Mouse (Mus musculus): ENCODE data around the gene Dock1.

Dock1 gene

GRCm38 (mm10) chr7:134840066-134840465 is 169.6 kb downstream of the Dock1 start:
- WGBS: 94% methylated on average over 2 of the region's 2 CpGs

GRCm38 (mm10) chr7:134842751-134843150 is 172.3 kb downstream of the Dock1 start:
- 77% methylated on average over 4 of the region's 4 CpGs for WGBS

- 72% methylated on average over 6 of the region's 6 CpGs for WGBS
Observed at GRCm38 (mm10) chr7:134862000-134862399, 191.5 kb downstream of the Dock1 start.

GRCm38 (mm10) chr7:134864175-134864574 is 193.7 kb downstream of the Dock1 start:
- WGBS: 51% methylated on average over 2 of the region's 2 CpGs

GRCm38 (mm10) chr7:134872511-134872910 is 202.1 kb downstream of the Dock1 start:
- WGBS: 85% methylated on average over 3 of the region's 3 CpGs

DNA sequence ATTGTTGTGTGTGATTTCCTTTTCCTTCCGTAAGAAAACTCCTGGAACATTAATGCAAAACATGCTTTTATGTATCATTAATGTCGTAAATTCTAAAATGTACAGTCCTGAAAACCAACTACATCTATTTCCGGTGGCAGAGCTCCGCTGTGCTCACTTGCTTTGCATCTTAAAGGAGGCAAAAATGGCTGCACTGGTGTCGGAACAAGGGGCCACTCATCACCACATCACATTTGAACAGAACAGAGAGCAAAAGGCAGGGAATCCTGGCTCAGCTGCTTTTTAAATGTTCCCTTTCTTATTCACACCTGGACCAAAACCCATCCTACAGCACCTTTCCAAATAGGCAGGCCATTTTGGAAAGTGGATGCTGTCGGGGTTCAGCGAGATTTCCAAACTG is 202.5 kb downstream of the Dock1 start:
- WGBS: 89% methylated on average over 7 of the region's 7 CpGs

DNA sequence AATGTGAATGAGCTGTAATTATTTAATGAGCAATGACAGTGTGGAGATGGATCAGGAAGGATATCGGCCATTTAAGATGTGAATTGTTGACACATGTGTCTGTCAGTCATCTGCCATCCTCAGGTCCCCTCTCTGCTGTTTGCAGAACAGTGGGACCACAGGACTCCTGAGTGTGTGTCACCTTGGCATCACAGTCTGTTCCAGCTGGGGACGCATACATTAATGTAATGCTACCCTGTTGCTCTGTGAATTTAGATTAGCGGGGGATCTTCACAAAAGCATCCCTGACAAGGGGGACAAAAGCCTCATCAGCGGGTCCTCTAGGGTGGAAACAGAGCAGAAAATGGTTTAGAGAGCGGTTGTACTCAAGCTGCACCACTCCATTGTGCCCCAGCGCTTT is 208.5 kb downstream of the Dock1 start:
- 80% methylated on average over 6 of the region's 6 CpGs for WGBS

DNA sequence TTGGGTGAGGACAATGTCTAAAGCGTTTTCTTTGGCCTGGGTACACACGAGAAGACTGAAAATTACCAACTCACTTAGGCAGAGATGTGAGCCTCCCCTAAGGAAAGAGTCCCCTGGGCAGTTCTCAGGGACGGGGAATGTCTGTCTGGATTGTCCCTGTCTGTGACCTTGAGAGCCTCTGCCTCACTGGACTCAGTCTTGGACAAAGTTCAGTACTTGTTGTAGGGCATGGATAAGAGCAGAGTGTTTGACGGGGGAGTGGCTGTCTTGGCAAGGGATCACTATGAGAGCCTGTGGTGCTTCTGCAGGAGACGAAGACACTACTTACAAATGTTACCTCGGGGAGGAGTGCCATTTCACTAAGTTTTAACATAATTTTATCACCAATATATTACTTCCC is 210.0 kb downstream of the Dock1 start:
- WGBS: 72% methylated on average over 6 of the region's 6 CpGs

GRCm38 (mm10) chr7:134883516-134883915 is 213.1 kb downstream of the Dock1 start:
- WGBS: 81% methylated on average over 6 of the region's 6 CpGs

DNA sequence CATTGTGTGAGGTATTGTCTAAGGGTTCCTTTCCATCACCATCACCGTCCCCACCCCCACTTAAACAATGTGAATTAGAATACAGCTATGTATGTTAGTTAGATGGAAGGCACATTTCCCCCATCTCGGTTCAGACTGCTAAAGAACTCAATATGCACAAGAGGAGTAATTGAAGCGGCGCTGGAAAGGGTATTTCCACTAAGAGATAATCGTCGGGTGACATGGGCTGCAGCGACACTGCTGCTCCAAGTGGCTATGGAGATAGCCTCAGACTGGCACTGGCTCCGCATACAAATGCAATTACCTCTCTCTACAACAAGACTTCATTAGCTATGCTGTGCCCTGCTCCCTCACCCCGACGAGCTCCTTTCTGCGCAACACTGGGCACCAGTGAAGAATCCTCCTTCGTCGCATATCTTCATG is 222.0 kb downstream of the Dock1 start:
- WGBS: 86% methylated on average over 13 of the region's 13 CpGs

DNA sequence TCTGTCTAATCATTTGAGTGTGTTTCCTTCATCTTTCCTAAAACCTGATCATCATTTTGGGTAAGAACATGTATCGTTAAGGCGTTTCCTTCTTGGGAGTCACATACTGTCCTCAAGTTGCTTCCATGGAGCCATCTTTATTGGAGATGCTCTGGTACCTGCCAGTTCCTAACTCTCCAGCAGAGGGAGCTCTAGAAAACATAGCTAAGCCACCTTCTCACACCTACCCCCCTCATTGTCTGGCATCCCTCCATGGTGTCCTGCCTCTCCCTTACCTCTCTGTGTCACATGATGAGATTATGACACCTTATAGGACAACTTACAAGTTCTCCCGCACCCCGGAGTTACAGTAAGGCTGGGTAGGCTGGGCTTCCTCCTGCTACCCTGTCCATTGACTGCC is 222.5 kb downstream of the Dock1 start:
- WGBS: 94% methylated on average over 4 of the region's 4 CpGs

GRCm38 (mm10) chr7:134894604-134895003 is 224.2 kb downstream of the Dock1 start:
- WGBS: 70% methylated on average over 2 of the region's 2 CpGs

GRCm38 (mm10) chr7:134899462-134899861 is 229.0 kb downstream of the Dock1 start:
- WGBS: 87% methylated on average over 2 of the region's 2 CpGs

DNA sequence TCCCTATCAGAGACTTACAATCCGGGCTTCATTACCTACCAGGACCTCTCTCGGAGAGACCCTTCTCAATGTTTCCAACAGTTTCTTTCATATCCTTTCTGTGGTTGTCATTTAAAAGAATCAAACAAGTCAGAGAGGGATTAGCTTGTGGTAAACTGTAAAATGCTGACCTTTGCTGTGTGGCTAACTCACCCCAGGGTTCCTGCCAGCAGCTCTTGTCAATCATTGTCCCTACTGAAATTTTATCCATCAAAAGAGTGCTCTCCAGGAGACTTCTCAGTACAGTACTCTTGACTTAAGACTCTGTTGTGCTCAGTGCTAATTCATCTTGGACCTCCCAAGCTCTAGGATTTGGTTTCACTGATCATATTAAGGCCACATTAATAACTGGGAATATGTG is 231.5 kb downstream of the Dock1 start:
- WGBS: 90% methylated on average over 2 of the region's 2 CpGs

DNA sequence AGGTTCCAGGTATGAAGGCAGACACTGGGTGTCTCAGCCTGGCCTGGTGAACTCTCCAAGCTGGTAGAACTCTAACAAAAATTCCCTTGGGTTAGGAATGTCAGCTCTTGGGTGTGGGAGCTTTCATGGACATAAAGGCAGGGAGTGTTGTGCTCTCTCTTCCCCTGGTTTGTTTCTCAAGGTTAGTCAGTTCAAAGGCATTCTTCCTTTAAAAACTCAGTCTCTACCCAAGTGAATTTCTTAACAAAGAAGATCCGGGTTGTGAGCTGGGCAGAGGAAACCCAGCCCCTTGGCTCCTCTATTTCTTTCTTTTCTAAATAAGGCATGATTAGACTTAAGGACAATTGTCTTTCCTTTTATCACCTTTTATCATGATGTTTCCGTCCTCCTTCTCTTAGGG is 261.4 kb downstream of the Dock1 start:
- 76% methylated on average over 2 of the region's 2 CpGs for WGBS

DNA sequence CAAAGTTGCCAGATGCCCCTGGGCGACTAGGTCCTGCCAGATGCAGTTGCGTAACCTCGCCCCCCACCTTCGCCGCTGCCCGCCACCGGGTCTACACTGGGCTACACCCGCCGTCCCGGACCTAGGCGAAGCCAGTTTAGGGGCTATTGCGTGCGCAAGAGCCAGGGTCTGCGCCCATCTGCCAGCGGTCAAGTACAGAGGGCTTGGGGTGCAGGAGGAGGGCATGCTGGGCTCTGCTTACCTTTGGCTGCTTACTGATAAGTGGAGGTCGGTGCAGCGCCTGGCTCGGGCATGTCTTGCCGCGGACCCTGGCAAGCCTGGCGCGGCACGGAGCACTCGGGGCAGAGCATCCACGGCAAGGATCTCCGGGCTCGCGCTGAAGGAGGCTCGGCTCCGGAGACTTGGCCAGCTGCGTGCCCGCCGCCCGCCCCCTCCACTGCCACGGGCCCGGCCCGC is 267.0 kb downstream of the Dock1 start:
- WGBS: 1% methylated on average over 37 of the region's 37 CpGs

DNA sequence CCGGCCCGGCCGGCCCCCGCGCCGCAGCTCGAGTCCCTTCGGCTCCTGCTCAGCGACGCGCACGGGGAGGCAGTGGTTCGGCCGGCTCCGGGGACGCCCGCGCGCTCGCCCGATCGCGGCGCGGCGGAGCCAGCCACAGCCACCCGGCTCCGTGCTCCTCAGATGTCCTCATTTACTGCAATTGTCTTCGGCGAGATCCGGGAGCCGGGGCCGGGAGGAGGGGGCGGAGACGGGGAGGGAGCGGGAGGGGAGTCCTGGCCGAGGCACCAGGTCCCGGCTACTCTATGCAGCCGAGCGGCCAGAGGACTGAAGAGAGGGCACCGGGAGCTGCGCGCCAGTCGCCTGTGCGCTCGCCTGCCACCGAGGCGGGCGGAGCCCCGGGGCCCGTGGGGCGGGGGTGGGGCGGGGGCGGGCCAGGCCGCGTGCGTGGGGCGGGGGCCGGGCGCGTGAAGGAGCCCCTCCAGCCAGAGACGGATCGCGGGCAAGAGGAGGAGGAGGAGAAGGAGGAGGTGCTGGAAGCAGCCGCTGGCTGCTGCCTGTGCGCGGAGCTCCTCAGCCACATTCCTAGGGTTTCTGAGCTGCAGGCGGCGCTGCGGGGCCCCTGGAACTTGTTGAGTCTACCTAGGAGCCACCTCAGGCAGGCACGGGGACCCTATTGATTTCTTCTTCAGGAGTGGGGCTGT is 267.6 kb downstream of the Dock1 start, which contains the start of gene Fam196a:
TSS of gene Fam196a (minus strand) at position 504 of the 683 bp plus-strand sequence.
- under 1% methylated on average over 59 of the region's 71 CpGs for WGBS

GRCm38 (mm10) chr7:134941891-134942290 is 271.4 kb downstream of the Dock1 start:
- 98% methylated on average over 6 of the region's 6 CpGs for WGBS

GRCm38 (mm10) chr7:134943063-134943462 is 272.6 kb downstream of the Dock1 start:
- WGBS: 62% methylated on average over 6 of the region's 6 CpGs

DNA sequence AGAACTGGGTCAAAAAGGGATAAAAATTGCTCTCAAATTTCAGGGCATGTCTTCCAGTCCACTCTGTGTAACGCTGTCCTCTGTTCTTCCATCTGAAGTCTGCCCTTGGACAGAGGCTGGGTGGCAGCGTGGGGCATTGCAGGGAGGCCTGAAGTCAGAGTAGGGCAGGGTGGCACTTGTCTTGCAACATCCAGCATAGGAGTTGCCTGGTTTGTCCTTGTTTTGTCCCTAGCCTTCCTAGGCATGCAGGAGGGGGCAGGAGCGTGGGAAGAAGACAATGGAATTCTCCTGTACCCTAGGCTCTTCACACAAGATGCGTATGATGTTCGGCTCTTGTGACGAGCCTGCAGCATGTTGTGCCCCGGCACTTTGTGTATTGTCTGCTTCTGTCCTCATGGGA is 273.2 kb downstream of the Dock1 start:
- WGBS: 79% methylated on average over 7 of the region's 7 CpGs

GRCm38 (mm10) chr7:134945925-134946716 is 275.7 kb downstream of the Dock1 start:
- WGBS: 51% methylated on average over 7 of the region's 7 CpGs

- 77% methylated on average over 6 of the region's 6 CpGs for WGBS
Observed at GRCm38 (mm10) chr7:134959086-134959485, 288.6 kb downstream of the Dock1 start.

- WGBS: 65% methylated on average over 4 of the region's 4 CpGs
Observed at GRCm38 (mm10) chr7:134960871-134961270, 290.4 kb downstream of the Dock1 start.
